In genomic region chr3:59934621-59935020, GRCm38 (mm10) we compare ENCODE assay signal across 23 mouse cellular contexts. TPM values are rescaled to one million over a fixed set of nuclear protein-coding genes. Genes with fewer than 3 reads are reported as not detected.
"Had no signal": no experiment of that assay in that cellular context is flagged by ENCODE, and none has a peak within 500 bp of the region (broad histone marks: within the 10 kb centered on the region; RNA-seq: fewer than 3 reads in every experiment).

No protein-coding gene starts in this region.

- H3K27me3 ChIP-seq: neural tube, embryonic 13.5 days; neural tube, embryonic 15.5 days; stomach, embryonic 15.5 days had no signal

- H3K27ac ChIP-seq: neural tube, embryonic 13.5 days; neural tube, embryonic 15.5 days; stomach, embryonic 15.5 days; stomach, postnatal 0 days had no signal

- H3K9me3 ChIP-seq: neural tube, embryonic 13.5 days; neural tube, embryonic 15.5 days; stomach, embryonic 15.5 days had no signal

- H3K4me3 ChIP-seq: neural tube, embryonic 13.5 days; neural tube, embryonic 15.5 days; stomach, embryonic 15.5 days had no signal

- H3K4me2 ChIP-seq: neural tube, embryonic 13.5 days; neural tube, embryonic 15.5 days; stomach, embryonic 15.5 days had no signal

- H3K9ac ChIP-seq: neural tube, embryonic 13.5 days; neural tube, embryonic 15.5 days; stomach, embryonic 15.5 days had no signal

- H3K36me3 ChIP-seq: neural tube, embryonic 13.5 days; neural tube, embryonic 15.5 days; stomach, embryonic 15.5 days had no signal

- DNase-seq: retina, postnatal 1 day; right cerebral cortex, adult 18-20 months; right cerebral cortex, postnatal 14 days; right cerebral cortex, postnatal 25 days; right cerebral cortex, postnatal 4 days; spleen, adult 18-20 months; thymus, adult 18-20 months; thymus, adult 2 months; thymus, postnatal 14 days; thymus, postnatal 25 days; thymus, postnatal 36 days; thymus, postnatal 4 days had no signal

- H3K4me1 ChIP-seq: neural tube, embryonic 13.5 days; neural tube, embryonic 15.5 days; stomach, embryonic 15.5 days had no signal

RNA-seq across cellular contexts. Expression of gene C130079G13Rik, which starts 9.6 kb away (rescaled TPM):
- polyA plus RNA-seq: neural tube, embryonic 13.5 days; neural tube, embryonic 14.5 days; neural tube, embryonic 15.5 days; small intestine, adult 2 months; spleen, adult 2 months; stomach, embryonic 14.5 days; stomach, embryonic 15.5 days; testis, adult 2 months; thymus, adult 2 months; thymus, postnatal 0 days; urinary bladder, adult 2 months had no signal
